Mouse (Mus musculus): Measurements from ENCODE around the gene D930020B18Rik.
A peak's percentile ranks its signal among the peaks of the same experiment; 100 is the strongest.

Gene D930020B18Rik

DNA sequence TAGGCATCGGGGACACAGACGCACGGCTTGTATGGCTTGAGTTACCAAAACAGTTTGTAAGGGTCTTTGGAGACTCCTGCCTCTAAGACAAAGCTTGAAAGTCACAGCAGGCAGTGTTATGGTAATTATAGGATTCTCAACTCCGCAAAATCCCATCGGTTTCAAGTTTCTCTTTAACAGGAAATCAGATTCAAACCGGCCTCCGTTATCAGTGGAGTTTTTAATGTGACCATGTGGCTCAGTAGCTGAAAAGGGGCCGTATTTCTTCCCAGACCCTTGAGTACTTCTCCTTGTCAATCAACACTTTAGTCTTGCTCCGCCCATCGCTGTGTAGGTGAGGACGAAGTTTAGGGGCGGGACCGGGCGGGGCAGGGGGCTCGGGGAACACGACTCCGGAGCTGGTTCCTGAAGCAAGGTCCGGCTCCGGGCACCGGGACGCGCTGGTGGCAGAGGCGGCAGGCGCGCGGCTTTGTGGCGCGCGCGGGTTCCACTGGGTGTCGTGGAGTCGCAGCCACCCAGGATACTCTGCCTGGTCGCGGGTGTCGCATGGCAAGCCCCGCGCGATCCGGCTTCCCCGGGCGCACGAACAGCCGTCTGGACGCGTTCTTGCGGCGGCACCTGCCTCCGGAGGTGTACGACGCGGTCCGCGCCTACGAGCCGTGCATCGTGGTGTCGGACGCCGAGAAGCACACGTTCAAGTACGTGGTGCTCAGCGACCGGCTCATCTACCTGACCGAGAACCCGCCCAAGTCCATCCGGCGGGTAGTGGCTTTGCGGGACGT, at the start of gene D930020B18Rik:
D930020B18Rik (plus strand) TSS at position 317 of the 782 bp plus-strand sequence.
- DNase-seq = no peak

DNA sequence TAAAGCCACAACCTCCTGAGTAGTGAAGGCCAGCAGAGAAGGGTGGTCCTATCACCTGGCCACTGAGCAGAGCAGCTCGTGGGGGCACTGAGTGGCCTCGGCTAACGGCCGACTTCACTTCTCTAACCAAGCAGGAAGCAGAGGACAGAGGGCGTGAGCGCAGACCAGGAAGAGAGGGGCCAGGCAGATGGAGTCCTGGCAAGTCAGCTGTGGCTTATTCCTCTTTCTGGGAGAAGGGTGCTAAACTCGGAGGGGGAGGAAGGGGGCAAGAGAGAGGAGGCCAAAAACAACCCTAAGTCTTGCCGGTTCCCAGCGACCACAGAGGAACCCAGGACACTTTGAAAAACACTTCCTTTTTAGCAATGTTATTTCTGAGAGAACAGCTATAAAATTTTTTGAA, 44.8 kb upstream of the D930020B18Rik start:
- no peak for DNase-seq

DNA sequence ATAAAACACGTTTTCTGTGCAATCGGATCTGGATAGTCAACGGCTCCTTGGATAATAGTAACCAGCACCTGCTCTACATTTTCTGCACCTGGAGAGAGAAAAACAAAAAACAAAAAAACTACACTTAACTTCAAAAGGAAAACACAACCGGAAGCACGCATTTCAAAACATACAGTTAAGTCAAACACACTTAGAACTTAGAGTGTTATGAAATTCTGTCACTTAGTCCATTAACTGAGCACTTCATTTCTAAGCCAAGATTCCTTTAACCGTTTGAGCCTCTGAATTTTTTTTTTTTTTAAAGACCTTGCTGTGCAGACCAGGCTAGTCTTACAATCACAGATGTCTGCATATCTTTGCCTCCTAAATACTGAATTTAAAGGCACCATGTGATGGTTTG, 40.1 kb upstream of the D930020B18Rik start:
- no peak for DNase-seq

DNA sequence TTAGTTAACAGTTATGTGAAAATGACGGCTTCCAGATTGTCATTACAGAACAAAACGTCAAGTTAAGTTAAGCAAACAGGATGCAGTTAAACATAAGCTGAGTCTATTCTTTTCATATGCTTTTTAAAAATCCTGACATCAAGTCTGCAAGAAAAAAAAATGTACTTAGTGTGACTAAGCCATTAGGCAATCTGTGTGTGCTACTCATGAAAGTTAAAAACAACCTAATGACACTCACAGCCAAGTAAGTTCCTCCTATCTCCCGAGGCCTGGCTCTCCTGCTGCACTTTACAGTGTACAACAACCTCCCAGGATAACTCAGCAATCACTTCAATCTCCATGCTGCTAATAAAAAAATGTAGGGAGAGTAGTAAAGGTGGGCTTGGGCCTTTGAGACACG, 37.8 kb upstream of the D930020B18Rik start:
- DNase-seq = no peak

DNA sequence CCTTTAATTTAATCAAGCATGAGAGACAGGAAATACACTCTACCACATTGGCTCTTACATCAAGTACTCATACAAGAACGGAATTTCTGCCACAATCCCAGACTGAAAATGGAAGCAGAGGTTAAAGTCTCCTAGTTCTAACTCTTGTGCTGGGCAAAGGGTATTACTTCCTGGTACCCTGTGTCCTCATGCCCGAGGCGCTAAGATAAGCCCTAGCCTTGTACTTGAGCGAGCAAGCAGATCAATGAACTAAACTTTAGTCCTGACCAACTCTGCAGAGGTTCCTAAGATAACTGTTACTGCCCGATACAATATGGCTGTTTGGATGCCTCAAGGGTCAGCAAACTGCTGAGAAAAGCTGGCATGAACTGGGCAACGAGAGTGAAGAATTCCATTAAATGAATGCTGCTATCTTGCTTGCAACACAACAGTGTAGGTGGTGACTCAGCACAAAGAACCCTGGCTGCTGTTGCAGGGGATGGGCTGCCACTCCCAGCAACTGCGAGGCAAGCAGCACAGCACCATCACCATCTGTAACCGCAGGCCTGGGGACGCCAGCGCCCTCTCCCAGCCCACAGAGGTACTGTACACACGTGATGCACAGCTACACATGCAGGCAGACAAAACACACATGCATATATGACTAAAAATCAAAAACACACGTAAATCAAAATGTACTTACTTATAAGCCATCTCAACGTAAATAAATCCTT, 36.6 kb upstream of the D930020B18Rik start:
- no peak for DNase-seq

DNA sequence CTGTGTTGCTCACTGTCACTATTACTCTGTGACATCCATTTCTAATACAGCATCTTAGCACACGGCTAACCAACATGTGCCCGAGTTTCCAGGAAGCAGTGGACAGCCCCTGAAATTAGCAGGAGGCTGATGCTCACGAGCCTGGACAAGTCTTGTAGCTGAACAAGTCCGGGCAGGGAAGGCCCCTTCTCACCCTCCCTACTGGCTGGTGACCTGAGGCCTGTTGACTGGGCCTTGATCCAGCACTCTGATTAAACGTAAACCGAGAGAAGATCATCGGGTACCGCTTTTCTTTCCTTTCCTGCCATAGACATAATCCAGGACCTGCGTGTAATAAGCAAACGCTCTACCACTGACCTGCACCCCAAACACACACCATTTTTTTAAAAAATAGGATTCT, 33.2 kb upstream of the D930020B18Rik start:
- no peak for DNase-seq

DNA sequence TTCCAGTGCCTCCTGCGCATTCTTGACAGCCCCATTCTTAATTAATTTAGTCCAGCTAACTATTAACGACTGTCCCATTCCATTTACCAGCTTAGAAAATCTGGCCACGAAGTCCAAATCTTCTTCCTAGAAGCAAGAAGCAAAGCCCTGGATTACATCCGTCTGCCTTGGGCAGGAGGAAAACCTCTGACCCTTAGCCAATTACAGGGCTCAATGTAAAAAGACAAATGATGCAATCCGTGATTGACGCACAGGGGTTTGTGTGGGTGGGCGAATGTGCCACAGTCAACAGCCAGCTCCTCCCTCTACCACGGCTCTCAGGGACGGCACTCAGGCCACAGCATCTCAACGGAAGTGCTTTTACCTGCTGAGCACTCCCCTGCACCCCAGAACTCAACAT, 29.8 kb upstream of the D930020B18Rik start:
- no peak for DNase-seq

DNA sequence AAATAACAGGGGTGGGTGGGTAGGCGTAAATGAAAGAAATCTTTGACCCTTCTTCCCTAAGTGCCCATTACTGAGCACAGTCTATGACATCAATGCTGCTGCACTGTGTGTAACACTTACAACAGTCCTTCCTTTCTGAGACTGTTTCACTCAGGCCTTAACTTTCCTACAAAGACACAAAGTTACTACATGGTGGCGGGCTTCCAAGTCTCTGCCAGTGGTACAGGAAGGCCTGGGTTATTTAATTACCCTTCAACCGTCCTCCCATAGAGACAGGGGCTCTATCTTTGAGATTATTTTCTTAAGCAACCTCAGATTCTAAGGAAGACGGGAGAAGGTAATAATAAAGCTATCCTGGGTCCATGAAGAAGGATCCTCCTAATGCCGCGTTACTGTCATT, 28.9 kb upstream of the D930020B18Rik start:
- DNase-seq = no peak

DNA sequence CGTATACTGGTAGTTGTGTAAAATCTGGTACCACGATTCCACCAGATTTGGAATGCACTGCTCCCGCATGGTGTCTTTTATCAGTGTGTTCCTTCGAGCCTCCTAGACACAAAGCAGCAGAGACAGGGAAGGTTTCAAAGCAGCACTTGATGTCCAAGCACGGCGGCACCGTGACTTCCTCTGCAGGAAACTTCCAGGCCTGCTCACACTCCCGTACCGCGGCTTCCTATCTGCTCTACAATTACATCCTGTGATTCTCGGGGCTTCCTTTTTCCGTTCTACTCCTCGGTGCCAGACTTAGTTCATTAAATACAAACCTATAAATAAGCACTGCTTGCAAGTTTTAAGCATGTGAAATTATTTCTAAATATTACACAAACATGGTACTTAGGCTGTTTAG, 27.8 kb upstream of the D930020B18Rik start:
- no peak for DNase-seq

DNA sequence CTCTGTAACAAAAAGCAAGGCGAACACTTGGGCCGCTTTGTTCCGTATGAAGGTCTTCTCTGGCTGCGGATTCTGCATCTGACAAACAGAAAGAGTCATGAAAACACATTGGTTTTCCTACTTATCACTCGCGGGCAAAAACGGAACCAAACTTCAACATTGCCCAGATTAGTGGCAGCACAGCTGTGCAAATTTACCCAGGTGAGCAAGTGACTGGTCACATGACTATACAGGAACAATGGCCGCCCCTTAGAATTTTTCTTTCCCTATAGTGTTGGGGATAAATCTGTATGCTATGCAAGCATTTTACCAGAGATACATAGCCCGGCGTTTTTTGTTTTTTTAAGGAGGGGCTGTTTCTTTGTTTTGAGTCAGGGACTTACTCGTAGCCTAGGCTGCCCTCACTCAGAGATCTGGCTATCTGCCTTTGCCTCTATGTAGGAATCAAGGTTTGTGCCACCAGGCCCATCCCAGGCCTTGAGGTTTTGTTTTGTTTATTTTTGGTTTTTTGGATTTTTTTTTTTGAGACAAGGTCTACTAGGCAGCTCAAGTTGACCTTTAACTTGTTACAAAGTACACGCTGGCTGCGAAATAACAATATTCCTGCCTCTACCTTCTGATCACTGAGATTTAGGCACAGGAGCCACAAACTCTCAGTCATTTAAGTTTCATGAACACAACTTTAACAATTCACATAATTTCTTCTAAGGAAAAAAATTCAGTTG, 26.1 kb upstream of the D930020B18Rik start:
- no peak for DNase-seq

DNA sequence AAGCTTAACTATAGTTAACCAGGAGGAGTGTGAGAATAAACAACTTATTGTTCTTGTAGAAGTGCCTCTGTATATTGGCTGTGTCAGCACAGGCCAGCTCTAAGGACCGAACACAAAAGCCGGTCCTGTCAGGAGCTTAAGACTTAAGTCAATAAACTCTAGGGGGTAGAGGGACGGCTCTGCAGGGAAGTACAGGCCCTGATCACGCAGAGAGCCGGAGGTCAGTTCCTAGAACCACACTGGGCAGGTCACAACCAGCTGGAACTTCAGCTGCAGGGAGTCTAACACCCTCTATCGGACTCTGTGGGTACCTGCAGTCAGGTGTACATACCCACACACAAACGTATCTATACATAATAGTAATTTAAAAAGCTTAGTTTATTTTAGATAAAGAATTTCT, 25.5 kb upstream of the D930020B18Rik start:
- no peak for DNase-seq

DNA sequence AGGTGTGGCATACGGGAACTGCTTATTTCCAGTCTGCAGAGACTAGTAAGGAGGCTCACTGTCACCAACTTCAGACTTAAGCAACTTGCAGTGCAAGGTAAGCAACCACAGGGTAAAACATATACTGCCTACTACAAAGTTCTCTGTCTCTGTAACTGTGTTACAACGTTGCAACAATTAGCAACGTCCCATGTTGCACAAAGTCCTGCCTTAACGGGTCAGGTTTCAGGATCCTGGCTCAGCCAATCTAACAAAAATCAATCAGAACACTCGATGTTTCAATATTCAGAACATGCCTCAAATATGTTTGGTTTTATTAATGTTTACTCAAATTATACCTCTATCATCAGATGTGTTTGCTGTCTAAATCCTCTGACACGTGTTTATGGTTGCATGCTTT, 19.0 kb upstream of the D930020B18Rik start:
- DNase-seq = no peak

DNA sequence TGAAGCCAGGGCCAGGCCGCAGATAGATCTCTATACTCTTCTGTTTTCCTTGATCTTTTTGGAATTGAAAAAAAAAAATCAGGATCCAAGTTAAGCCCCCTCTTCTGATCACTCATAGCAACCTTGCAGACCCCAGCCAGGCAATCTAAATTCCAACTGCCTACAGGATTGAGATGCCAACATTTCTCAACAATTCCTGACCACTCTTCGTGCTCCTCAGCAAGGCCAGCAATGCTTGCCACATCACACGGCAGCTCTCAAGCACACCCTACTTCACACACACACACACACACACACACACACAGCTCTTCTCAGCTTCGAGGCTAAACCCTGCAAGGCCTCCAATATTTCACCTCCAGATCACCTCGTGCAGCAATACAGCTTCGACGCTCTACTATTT, 17.7 kb upstream of the D930020B18Rik start:
- DNase-seq = no peak

DNA sequence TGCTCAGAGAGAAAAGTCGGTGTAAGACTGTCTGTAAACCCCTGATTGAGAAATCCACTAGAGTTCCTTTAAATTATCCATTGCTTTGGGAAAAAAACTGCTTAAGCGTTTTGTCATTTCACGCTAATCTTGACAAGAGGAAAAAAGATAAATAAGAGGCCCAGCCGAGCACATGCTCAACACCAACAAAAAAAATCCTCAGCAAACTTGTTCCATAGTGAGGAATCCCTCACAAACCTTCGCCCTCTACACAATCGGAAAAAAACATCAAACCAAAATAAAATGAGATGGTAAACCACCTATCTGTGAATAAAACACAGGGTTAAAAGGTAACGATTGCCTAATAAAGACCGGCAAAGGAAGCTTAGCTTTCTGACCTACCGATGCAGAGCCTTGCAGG, 16.4 kb upstream of the D930020B18Rik start:
- DNase-seq = no peak

DNA sequence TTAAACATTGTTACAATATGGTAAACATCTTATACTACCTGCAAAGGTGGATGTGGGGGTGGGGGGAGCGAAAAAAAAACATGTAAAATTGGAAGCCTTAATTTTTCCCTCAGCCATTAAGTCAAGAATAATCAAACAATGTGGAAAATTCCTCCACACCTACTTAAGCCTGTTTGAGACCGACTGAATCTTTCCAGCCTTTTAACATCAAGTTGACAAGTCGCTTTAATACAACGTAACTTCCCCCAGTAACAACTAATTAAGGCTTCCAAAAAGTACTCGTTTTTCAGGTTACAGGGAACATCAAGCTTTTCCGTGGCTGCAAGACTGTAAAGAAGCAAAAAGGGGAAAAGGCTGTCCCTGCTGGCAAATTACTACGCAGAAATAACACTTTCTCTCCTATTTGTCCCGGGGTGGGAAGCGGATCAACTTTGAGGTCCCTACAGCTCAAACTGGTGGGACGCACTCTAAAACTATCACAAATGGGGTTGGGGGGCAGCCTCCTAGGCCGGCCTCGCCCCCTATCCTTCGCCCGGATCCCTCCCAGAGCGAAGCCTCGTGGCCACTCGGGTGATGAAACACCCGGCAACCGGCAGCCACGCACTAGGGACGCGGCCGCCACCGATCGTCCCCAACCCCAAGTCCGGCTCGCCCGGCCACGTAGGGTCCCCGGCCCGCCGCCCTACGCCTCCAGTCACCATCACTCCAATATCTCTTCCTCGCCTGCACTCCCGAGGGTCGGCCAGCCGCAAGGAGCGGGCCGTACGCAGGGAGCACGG, 15.8 kb upstream of the D930020B18Rik start:
- no peak for DNase-seq

DNA sequence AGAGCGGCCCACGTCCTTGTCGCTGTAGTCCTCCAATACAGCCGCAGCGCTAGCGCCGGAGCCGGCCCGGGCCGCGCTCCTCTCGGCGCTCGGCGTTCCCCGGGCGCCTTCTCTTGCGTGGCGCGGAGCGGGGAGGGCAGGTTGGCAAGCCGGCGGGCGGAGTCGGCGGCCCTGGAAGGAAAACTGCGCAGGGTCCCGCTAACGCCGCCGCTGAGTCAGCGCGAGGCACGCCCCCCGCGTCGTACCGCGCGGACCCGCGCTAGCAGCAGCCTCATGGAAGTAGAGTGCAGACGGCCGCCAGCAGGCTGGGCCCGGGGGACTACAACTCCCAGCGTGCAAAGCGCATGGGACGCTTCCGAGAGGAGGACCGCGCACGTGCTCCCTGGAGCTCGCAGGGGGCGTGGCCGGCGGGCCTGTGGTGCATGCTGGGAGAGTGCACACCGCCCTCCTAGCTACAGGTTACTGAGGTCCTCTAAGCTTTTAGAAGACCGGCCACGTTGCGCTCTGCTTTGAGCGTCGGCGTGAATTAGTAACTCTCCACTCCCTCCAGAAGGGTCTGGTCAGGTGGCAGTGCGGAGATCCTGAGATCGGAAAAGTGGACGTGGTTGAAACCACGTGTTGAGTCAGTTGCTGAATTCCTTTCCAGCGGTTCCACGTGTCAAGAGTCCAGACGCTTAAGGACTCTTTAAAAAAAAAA, 15.1 kb upstream of the D930020B18Rik start, which contains the start of gene Xpot:
Xpot (minus strand) TSS at position 147 of the 697 bp plus-strand sequence.
- DNase-seq = peak; percentile 98

DNA sequence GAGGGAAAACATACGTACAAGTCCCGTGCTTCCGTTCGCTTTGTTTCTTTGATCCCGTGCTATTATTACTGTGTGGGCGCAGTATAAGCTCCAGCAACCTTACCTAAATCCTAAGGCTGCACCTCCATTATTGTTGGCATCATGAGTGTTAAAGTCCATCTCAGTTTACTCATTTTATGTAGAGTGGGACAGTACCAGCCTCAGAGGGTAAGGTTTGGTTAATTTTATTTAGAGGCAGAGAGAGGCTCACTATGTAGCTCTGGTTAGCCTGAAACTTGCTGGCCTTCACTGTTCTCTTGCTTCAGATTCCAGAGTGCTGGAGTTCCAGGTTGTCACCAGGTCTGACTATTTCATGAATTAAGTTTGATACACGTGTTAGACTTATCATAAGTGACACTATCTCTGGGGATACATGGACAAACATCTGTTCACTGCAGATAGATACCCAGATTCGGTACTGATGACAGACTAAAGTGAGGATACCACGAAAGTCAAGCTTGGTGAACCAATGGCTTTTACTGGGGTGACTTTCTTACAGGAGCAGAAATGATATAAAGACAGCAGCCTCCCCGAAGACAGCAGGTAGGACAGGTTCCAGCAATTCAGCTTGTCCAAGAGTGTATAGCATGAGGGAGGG, 14.1 kb upstream of the D930020B18Rik start:
- DNase-seq = peak; percentile 12

DNA sequence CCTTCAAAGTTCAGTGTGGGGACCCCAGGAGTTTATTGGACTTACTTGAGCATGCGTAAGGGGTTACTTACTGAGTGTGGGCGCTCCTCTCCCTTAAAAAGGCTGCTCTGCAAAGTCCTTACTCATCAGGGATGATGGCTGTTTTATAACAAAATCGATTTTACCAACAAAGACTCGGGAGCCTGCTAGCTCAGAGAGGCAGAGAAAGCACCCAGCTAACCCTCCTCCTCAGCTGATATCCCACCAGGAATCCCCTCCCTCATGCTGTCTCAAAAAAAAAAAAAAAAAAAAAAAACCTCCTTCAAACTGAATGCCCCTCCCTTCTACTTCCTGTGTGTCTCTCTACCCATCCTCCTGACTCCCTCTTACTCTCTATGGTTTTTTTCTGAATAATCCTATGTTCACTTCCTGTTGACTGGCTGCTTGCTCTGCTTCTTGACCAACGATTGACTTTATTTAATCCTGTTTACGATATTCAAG, 12.8 kb upstream of the D930020B18Rik start:
- DNase-seq = no peak

DNA sequence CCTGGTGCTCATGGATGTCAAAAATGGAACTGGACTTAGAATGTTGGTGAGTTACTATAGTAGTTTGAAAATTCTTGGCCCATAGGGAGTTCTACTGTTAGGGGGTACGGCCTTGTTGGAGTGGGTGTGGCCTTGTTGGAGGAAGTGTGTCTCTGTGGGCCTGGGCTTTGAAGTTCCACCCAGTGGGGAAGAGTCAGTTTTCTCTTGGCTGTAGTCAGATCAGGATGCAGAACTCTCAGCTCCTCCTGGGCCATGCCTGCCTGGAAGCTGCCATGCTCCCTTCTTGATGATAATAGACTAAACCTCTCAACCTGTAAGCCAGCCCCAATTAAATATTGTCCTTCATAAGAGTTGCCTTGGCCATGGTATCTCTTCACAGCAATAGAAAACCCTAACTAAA, 7.2 kb upstream of the D930020B18Rik start:
- DNase-seq = no peak

DNA sequence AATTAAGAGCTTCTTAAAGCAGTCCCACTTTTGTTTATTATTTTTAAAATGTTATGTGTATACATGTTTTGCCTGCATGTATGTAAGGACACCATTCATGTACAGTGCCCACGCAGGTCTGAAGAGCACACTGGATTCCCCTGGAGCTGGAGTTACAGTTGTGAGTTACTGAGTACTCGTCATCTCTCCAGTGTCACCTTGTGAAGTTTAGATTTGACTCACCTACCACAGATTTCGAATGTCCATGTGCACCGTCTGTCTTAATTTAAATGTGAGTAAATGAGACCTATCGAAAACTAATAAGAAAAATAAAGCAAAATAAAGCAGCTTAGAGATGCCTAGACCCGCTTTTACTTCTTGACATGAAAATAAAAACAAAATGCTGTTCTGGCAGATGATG, 5.1 kb upstream of the D930020B18Rik start:
- DNase-seq = no peak

DNA sequence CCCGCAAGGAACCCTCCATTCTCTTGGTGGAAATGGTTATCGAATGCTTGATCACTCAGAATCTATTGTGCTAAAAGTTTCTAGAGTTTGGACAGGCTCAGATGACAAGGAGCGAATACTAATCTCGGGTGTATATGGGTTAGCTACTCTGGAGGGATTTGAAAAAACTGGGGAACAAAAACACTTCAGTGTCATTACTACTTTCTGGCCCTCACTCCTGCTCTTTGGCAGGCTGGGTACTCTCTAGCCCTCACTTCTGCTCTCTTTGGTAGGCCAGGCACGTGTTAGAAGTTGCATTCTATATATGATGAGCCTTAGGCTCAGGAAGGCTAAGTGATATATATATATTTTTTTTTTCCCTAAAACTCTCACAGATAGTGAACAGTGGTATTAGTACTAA, 1.8 kb upstream of the D930020B18Rik start:
- DNase-seq = no peak
